Mouse (Mus musculus): ENCODE measurements at regions not wholly inside any gene's neighbourhood (a gene's known extent, or its start where the extent isn't known, plus 50 kb on each side); places are given as distances from the start of the nearest gene placed in this dataset.

GRCm38 (mm10) chr13:110929579-110929978 lies 325.2 kb upstream of the Actbl2 start:
- no peak for ATAC-seq (ENCODE audit: insufficient read depth)
- no peaks in the 10 kb centered on the region for H3K4me1 ChIP-seq (replicated peaks; ENCODE audit: control insufficient read depth in 2 of 2, insufficient read depth in 2 of 2, low read length in 1 of 2)

GRCm38 (mm10) chr13:110941587-110941986 lies 313.2 kb upstream of the Actbl2 start:
- no peaks in the 10 kb centered on the region for H3K36me3 ChIP-seq (replicated peaks; ENCODE audit: control insufficient read depth, insufficient read depth, low read depth)
- H3K4me3 ChIP-seq (ENCODE audit: insufficient read depth in 1 of 2, low read depth in 2 of 2, low read length in 2 of 2): no peak overlapping the region
- H3K4me2 ChIP-seq (ENCODE audit: low read depth): no peak overlapping the region
- no peak overlapping the region for H3K9ac ChIP-seq (replicated peaks)
- no peak for ATAC-seq (ENCODE audit: insufficient read depth)
- H3K27me3 ChIP-seq (ENCODE audit: control insufficient read depth, insufficient read depth, low read length): no peaks in the 10 kb centered on the region
- no peaks in the 10 kb centered on the region for H3K4me1 ChIP-seq (replicated peaks; ENCODE audit: control insufficient read depth in 2 of 2, insufficient read depth in 2 of 2, low read length in 1 of 2)
- TF ChIP-seq CTCF (IDR thresholded peaks at IDR 0.05; ENCODE audit: low read depth): no peak
- no peak for TF ChIP-seq EP300 (IDR thresholded peaks at IDR 0.05; ENCODE audit: low read depth)
- DNase-seq (ENCODE audit: low read depth in 3 of 3, low spot score in 3 of 3): no peak
- no peaks in the 10 kb centered on the region for H3K9me3 ChIP-seq (ENCODE audit: control insufficient read depth, low read length)
- H3K27ac ChIP-seq: no peak overlapping the region
- 59% methylated on average over 1 of the region's 1 CpGs for WGBS (ENCODE audit: insufficient replicate concordance)

More at GRCm38 (mm10) chr13:110929579-110929978, 325.2 kb upstream of the Actbl2 start:
- 44% methylated on average over 1 of the region's 1 CpGs for WGBS (ENCODE audit: insufficient replicate concordance)
- H3K9me3 ChIP-seq (ENCODE audit: control insufficient read depth, low read length): no peaks in the 10 kb centered on the region
- no peaks in the 10 kb centered on the region for H3K27me3 ChIP-seq (ENCODE audit: control insufficient read depth, insufficient read depth, low read length)
- H3K27ac ChIP-seq: no peak overlapping the region
- DNase-seq (ENCODE audit: low read depth in 3 of 3, low spot score in 3 of 3): no peak
- no peak overlapping the region for H3K4me3 ChIP-seq (ENCODE audit: insufficient read depth in 1 of 2, low read depth in 2 of 2, low read length in 2 of 2)
- TF ChIP-seq CTCF (IDR thresholded peaks at IDR 0.05; ENCODE audit: low read depth): no peak
- TF ChIP-seq EP300 (IDR thresholded peaks at IDR 0.05; ENCODE audit: low read depth): no peak
- no peak overlapping the region for H3K4me2 ChIP-seq (ENCODE audit: low read depth)
- no peak overlapping the region for H3K9ac ChIP-seq (replicated peaks)
- H3K36me3 ChIP-seq (replicated peaks; ENCODE audit: control insufficient read depth, insufficient read depth, low read depth): no peaks in the 10 kb centered on the region

- no peaks in the 10 kb centered on the region for H3K27me3 ChIP-seq (ENCODE audit: control insufficient read depth, insufficient read depth, low read length)
- TF ChIP-seq CTCF (IDR thresholded peaks at IDR 0.05; ENCODE audit: low read depth) (no peak), EP300 (IDR thresholded peaks at IDR 0.05; ENCODE audit: low read depth) (no peak)
- DNase-seq (ENCODE audit: low read depth in 3 of 3, low spot score in 3 of 3): no peak
- WGBS (ENCODE audit: insufficient replicate concordance): 53% methylated on average over 4 of the region's 4 CpGs
- no peak overlapping the region for H3K9ac ChIP-seq (replicated peaks)
- no peaks in the 10 kb centered on the region for H3K9me3 ChIP-seq (ENCODE audit: control insufficient read depth, low read length)
- no peak overlapping the region for H3K27ac ChIP-seq
- no peak overlapping the region for H3K4me3 ChIP-seq (ENCODE audit: insufficient read depth in 1 of 2, low read depth in 2 of 2, low read length in 2 of 2)
- no peaks in the 10 kb centered on the region for H3K36me3 ChIP-seq (replicated peaks; ENCODE audit: control insufficient read depth, insufficient read depth, low read depth)
- ATAC-seq (ENCODE audit: insufficient read depth): no peak
- H3K4me2 ChIP-seq (ENCODE audit: low read depth): no peak overlapping the region
- H3K4me1 ChIP-seq (replicated peaks; ENCODE audit: control insufficient read depth in 2 of 2, insufficient read depth in 2 of 2, low read length in 1 of 2): no peaks in the 10 kb centered on the region
Observed at GRCm38 (mm10) chr13:110942986-110943644, 311.7 kb upstream of the Actbl2 start.

GRCm38 (mm10) chr13:110944061-110944460 lies 310.8 kb upstream of the Actbl2 start:
- no peaks in the 10 kb centered on the region for H3K36me3 ChIP-seq (replicated peaks; ENCODE audit: control insufficient read depth, insufficient read depth, low read depth)
- H3K4me3 ChIP-seq (ENCODE audit: insufficient read depth in 1 of 2, low read depth in 2 of 2, low read length in 2 of 2): no peak overlapping the region
- no peaks in the 10 kb centered on the region for H3K4me1 ChIP-seq (replicated peaks; ENCODE audit: control insufficient read depth in 2 of 2, insufficient read depth in 2 of 2, low read length in 1 of 2)
- DNase-seq (ENCODE audit: low read depth in 3 of 3, low spot score in 3 of 3): no peak
- ATAC-seq (ENCODE audit: insufficient read depth): no peak
- TF ChIP-seq EP300 (IDR thresholded peaks at IDR 0.05; ENCODE audit: low read depth) (no peak), CTCF (IDR thresholded peaks at IDR 0.05; ENCODE audit: low read depth) (no peak)
- 46% methylated on average over 4 of the region's 4 CpGs for WGBS (ENCODE audit: insufficient replicate concordance)
- no peak overlapping the region for H3K9ac ChIP-seq (replicated peaks)
- no peak overlapping the region for H3K27ac ChIP-seq
- no peaks in the 10 kb centered on the region for H3K27me3 ChIP-seq (ENCODE audit: control insufficient read depth, insufficient read depth, low read length)
- H3K9me3 ChIP-seq (ENCODE audit: control insufficient read depth, low read length): no peaks in the 10 kb centered on the region
- H3K4me2 ChIP-seq (ENCODE audit: low read depth): no peak overlapping the region

- TF ChIP-seq EP300 (IDR thresholded peaks at IDR 0.05; ENCODE audit: low read depth): no peak
- no peak for TF ChIP-seq CTCF (IDR thresholded peaks at IDR 0.05; ENCODE audit: low read depth)
- Histone ChIP-seq H3K9me3 (ENCODE audit: control insufficient read depth, low read length) (no peaks in the 10 kb centered on the region), H3K27me3 (ENCODE audit: control insufficient read depth, insufficient read depth, low read length) (no peaks in the 10 kb centered on the region), H3K4me2 (ENCODE audit: low read depth) (no peak overlapping the region), H3K27ac (no peak overlapping the region), H3K36me3 (replicated peaks; ENCODE audit: control insufficient read depth, insufficient read depth, low read depth) (no peaks in the 10 kb centered on the region), H3K9ac (replicated peaks) (no peak overlapping the region), H3K4me1 (replicated peaks; ENCODE audit: control insufficient read depth in 2 of 2, insufficient read depth in 2 of 2, low read length in 1 of 2) (no peaks in the 10 kb centered on the region), H3K4me3 (ENCODE audit: insufficient read depth in 1 of 2, low read depth in 2 of 2, low read length in 2 of 2) (no peak overlapping the region)
- ATAC-seq (ENCODE audit: insufficient read depth): no peak
- 59% methylated on average over 5 of the region's 5 CpGs for WGBS (ENCODE audit: insufficient replicate concordance)
- no peak for DNase-seq (ENCODE audit: low read depth in 3 of 3, low spot score in 3 of 3)
Observed at GRCm38 (mm10) chr13:110944683-110945082, 310.1 kb upstream of the Actbl2 start.
